ENCODE assay signal across 21 mouse cellular contexts in genomic region chr16:13331898-13332297, GRCm38 (mm10).
DNase-seq lines count a peak whose midpoint lies in the region; ATAC-seq and TF ChIP-seq lines count a peak whose summit lies in the region.
"Had no signal": no experiment of that assay in that cellular context is flagged by ENCODE, and none has a peak within 500 bp of the region (broad histone marks: within the 10 kb centered on the region; RNA-seq: fewer than 3 reads in every experiment).

No protein-coding gene starts in this region.

- no peak for TF ChIP-seq POLR2A in heart, adult 2 months (IDR thresholded peaks at IDR 0.05; ENCODE audit: insufficient read depth, low read depth, low read length)

- H3K4me3 ChIP-seq in heart, postnatal 0 days (ENCODE audit: low read depth, low read length) = no peak overlapping the region
- no peak overlapping the region for H3K4me3 ChIP-seq in heart, adult 2 months
- H3K4me3 ChIP-seq in midbrain, embryonic 13.5 days (replicated peaks) = no peak overlapping the region
- H3K4me3 ChIP-seq in midbrain, embryonic 10.5 days = no peak overlapping the region
- no peak overlapping the region for H3K4me3 ChIP-seq in forebrain, embryonic 16.5 days (replicated peaks; ENCODE audit: low read length)
- H3K4me3 ChIP-seq in stomach, postnatal 0 days (ENCODE audit: low read depth, low read length) = no peak overlapping the region
- H3K4me3 ChIP-seq: heart, embryonic 12.5 days; limb, embryonic 12.5 days; liver, embryonic 15.5 days; midbrain, embryonic 12.5 days; neural tube, embryonic 12.5 days had no signal

- no peak overlapping the region for H3K4me2 ChIP-seq in heart, postnatal 0 days (ENCODE audit: low read depth, low read length)
- no peak overlapping the region for H3K4me2 ChIP-seq in midbrain, embryonic 13.5 days (replicated peaks)
- no peak overlapping the region for H3K4me2 ChIP-seq in forebrain, embryonic 16.5 days (ENCODE audit: low read length)
- H3K4me2 ChIP-seq in stomach, postnatal 0 days (replicated peaks; ENCODE audit: low read depth) = no peak overlapping the region
- H3K4me2 ChIP-seq: heart, embryonic 12.5 days; limb, embryonic 12.5 days; liver, embryonic 15.5 days; midbrain, embryonic 12.5 days; neural tube, embryonic 12.5 days had no signal

- no peaks in the 10 kb centered on the region for H3K27me3 ChIP-seq in heart, postnatal 0 days (ENCODE audit: control insufficient read depth, insufficient read depth, low read length)
- H3K27me3 ChIP-seq in heart, adult 2 months (ENCODE audit: control insufficient read depth, insufficient read depth, low read length) = no peaks in the 10 kb centered on the region
- H3K27me3 ChIP-seq in midbrain, embryonic 13.5 days = no peaks in the 10 kb centered on the region
- H3K27me3 ChIP-seq in midbrain, embryonic 10.5 days (ENCODE audit: low read depth, poor library complexity, severe bottlenecking) = no peaks in the 10 kb centered on the region
- no peaks in the 10 kb centered on the region for H3K27me3 ChIP-seq in forebrain, embryonic 16.5 days (replicated peaks; ENCODE audit: control insufficient read depth, insufficient read depth, low read length)
- H3K27me3 ChIP-seq in stomach, postnatal 0 days (ENCODE audit: control insufficient read depth, insufficient read depth, low read length) = no peaks in the 10 kb centered on the region
- H3K27me3 ChIP-seq: heart, embryonic 12.5 days; limb, embryonic 12.5 days; liver, embryonic 15.5 days; midbrain, embryonic 12.5 days; neural tube, embryonic 12.5 days had no signal

- no peak overlapping the region for H3K9ac ChIP-seq in heart, postnatal 0 days (replicated peaks; ENCODE audit: low read depth, low read length)
- H3K9ac ChIP-seq in heart, adult 2 months (ENCODE audit: low read depth, low read length) = no peak overlapping the region
- H3K9ac ChIP-seq in midbrain, embryonic 13.5 days (replicated peaks) = no peak overlapping the region
- H3K9ac ChIP-seq in forebrain, embryonic 16.5 days (replicated peaks; ENCODE audit: low read depth, low read length) = no peak overlapping the region
- H3K9ac ChIP-seq in stomach, postnatal 0 days (ENCODE audit: low read length) = no peak overlapping the region
- H3K9ac ChIP-seq: heart, embryonic 12.5 days; limb, embryonic 12.5 days; liver, embryonic 15.5 days; midbrain, embryonic 12.5 days; neural tube, embryonic 12.5 days had no signal

- no peaks in the 10 kb centered on the region for H3K9me3 ChIP-seq in heart, postnatal 0 days (replicated peaks; ENCODE audit: control insufficient read depth, low read length)
- no peaks in the 10 kb centered on the region for H3K9me3 ChIP-seq in midbrain, embryonic 13.5 days
- no peaks in the 10 kb centered on the region for H3K9me3 ChIP-seq in midbrain, embryonic 10.5 days (replicated peaks)
- H3K9me3 ChIP-seq in forebrain, embryonic 16.5 days (ENCODE audit: control insufficient read depth, low read length) = no peaks in the 10 kb centered on the region
- H3K9me3 ChIP-seq in stomach, postnatal 0 days (ENCODE audit: control insufficient read depth, low read length) = no peaks in the 10 kb centered on the region
- H3K9me3 ChIP-seq: G1E; heart, embryonic 12.5 days; limb, embryonic 12.5 days; liver, embryonic 15.5 days; midbrain, embryonic 12.5 days; neural tube, embryonic 12.5 days had no signal

- no peak for ATAC-seq in heart, postnatal 0 days (ENCODE audit: insufficient read depth, low read depth)
- peak; percentile 63; the same call in 1 of the 2 replicates for ATAC-seq in midbrain, embryonic 13.5 days
- ATAC-seq in forebrain, embryonic 16.5 days = peak; percentile 66
- ATAC-seq in stomach, postnatal 0 days (ENCODE audit: low FRiP score, low TSS enrichment) = no peak

- no peaks in the 10 kb centered on the region for H3K79me2 ChIP-seq in heart, adult 2 months (replicated peaks; ENCODE audit: control insufficient read depth, insufficient read depth, low read length)

- TF ChIP-seq EP300 in heart, postnatal 0 days (IDR thresholded peaks at IDR 0.05; ENCODE audit: low read depth) = no peak
- no peak for TF ChIP-seq EP300 in heart, adult 2 months (IDR thresholded peaks at IDR 0.05; ENCODE audit: insufficient read depth, low read depth, low read length)
- TF ChIP-seq EP300 in stomach, postnatal 0 days (optimal IDR thresholded peaks at IDR 0.05) = no peak

- peaks cover 18% of the 10 kb centered on the region for H3K4me1 ChIP-seq in heart, postnatal 0 days (ENCODE audit: control insufficient read depth, insufficient read depth)
- H3K4me1 ChIP-seq in heart, adult 2 months (ENCODE audit: control insufficient read depth, insufficient read depth, low read length) = peaks cover 17% of the 10 kb centered on the region
- no peaks in the 10 kb centered on the region for H3K4me1 ChIP-seq in midbrain, embryonic 13.5 days (replicated peaks)
- H3K4me1 ChIP-seq in midbrain, embryonic 10.5 days = no peaks in the 10 kb centered on the region
- H3K4me1 ChIP-seq in forebrain, embryonic 16.5 days (replicated peaks; ENCODE audit: control insufficient read depth, insufficient read depth, low read length) = 0 out of 2 replicates have a peak, but pooled peaks cover 3% of the 10 kb centered on the region
- H3K4me1 ChIP-seq in stomach, postnatal 0 days (replicated peaks; ENCODE audit: control insufficient read depth, insufficient read depth) = no peaks in the 10 kb centered on the region
- H3K4me1 ChIP-seq: midbrain, embryonic 12.5 days; neural tube, embryonic 12.5 days had no signal

- intact Hi-C loops in heart, adult 2 months (cut with DNase I) = loop anchor here (5.0 kb wide), 2 partner anchors 75 to 170 kb away; partner anchors contain the start of gene Mrtfb

- WGBS in heart, postnatal 0 days = 47% methylated on average over 3 of the region's 3 CpGs
- 37% methylated on average over 3 of the region's 3 CpGs for WGBS in heart, adult 2 months
- WGBS in midbrain, embryonic 13.5 days = 58% methylated on average over 3 of the region's 3 CpGs
- 73% methylated on average over 3 of the region's 3 CpGs for WGBS in midbrain, embryonic 10.5 days
- 56% methylated on average over 3 of the region's 3 CpGs for WGBS in forebrain, embryonic 16.5 days
- 61% methylated on average over 3 of the region's 3 CpGs for WGBS in stomach, postnatal 0 days

- H3K36me3 ChIP-seq in heart, postnatal 0 days (replicated peaks; ENCODE audit: control insufficient read depth, insufficient read depth, low read length) = peaks cover 12% of the 10 kb centered on the region; the same call in 1 of the 2 replicates
- H3K36me3 ChIP-seq in heart, adult 2 months (ENCODE audit: control insufficient read depth, insufficient read depth, low read length) = peaks cover 12% of the 10 kb centered on the region
- no peaks in the 10 kb centered on the region for H3K36me3 ChIP-seq in midbrain, embryonic 13.5 days
- H3K36me3 ChIP-seq in midbrain, embryonic 10.5 days = 0 out of 2 replicates have a peak, but pooled peaks cover 7% of the 10 kb centered on the region
- H3K36me3 ChIP-seq in forebrain, embryonic 16.5 days (ENCODE audit: control insufficient read depth, insufficient read depth) = no peaks in the 10 kb centered on the region
- H3K36me3 ChIP-seq in stomach, postnatal 0 days (ENCODE audit: control insufficient read depth, insufficient read depth, low read length) = no peaks in the 10 kb centered on the region
- H3K36me3 ChIP-seq: liver, embryonic 15.5 days; neural tube, embryonic 12.5 days had no signal

- 0 out of 2 replicates have a peak, but pooled peaks have one; percentile 1 for TF ChIP-seq CTCF in heart, postnatal 0 days (IDR thresholded peaks at IDR 0.05; ENCODE audit: low read depth)
- TF ChIP-seq CTCF in heart, adult 2 months (IDR thresholded peaks at IDR 0.05) = no peak; the same call in 1 of the 2 replicates
- TF ChIP-seq CTCF in stomach, postnatal 0 days (IDR thresholded peaks at IDR 0.05; ENCODE audit: low read depth) = peak; percentile 34

- no peak overlapping the region for H3K27ac ChIP-seq in heart, postnatal 0 days (ENCODE audit: low read depth)
- H3K27ac ChIP-seq in heart, adult 2 months = no peak overlapping the region
- H3K27ac ChIP-seq in midbrain, embryonic 13.5 days = no peak overlapping the region
- H3K27ac ChIP-seq in midbrain, embryonic 10.5 days (replicated peaks) = no peak overlapping the region
- H3K27ac ChIP-seq in forebrain, embryonic 16.5 days (ENCODE audit: low read length) = no peak overlapping the region
- no peak overlapping the region for H3K27ac ChIP-seq in stomach, postnatal 0 days (replicated peaks)
- H3K27ac ChIP-seq: limb, embryonic 12.5 days; liver, embryonic 15.5 days; midbrain, embryonic 12.5 days; neural tube, embryonic 12.5 days had no signal

- DNase-seq in heart, postnatal 0 days (ENCODE audit: low spot score) = no peak
- no peak for DNase-seq in heart, adult 2 months
- DNase-seq in midbrain, embryonic 10.5 days (ENCODE audit: low spot score) = no peak
- DNase-seq in stomach, postnatal 0 days (ENCODE audit: low spot score) = no peak
- DNase-seq in thymus, postnatal 36 days = no peak
- DNase-seq: adrenal gland, adult 2 months; cerebellum, adult 8-10 months; gastrocnemius, postnatal 36 days; kidney, adult 9 months; lung, postnatal 36 days; right cerebral cortex, adult 18-20 months; spleen, adult 18-20 months; thymus, postnatal 14 days had no signal

Comparison
In these comparisons a context has a peak if more than half of its experiments do, and no peak if none do; other contexts are left out.
1. ATAC-seq: peak in midbrain, embryonic 13.5 days (single experiment) and forebrain, embryonic 16.5 days (single experiment); none in heart, postnatal 0 days (single experiment) and stomach, postnatal 0 days (single experiment).